Mouse (Mus musculus): ENCODE data around the gene Vmn2r65. TPM values are rescaled to one million over a fixed set of nuclear protein-coding genes. Genes with fewer than 3 reads are reported as not detected.

The Vmn2r65 gene
- not detected in 2 replicates for polyA plus RNA-seq (2015; fragmentation: Nextera tagmentation; extraction: Ambion mirVana)

GRCm38 (mm10) chr7:84964015-84964414 lies at the start of gene Vmn2r65:
Vmn2r65 (minus strand) TSS chr7:84964115.

GRCm38 (mm10) chr7:85012168-85012567 lies 48.3 kb upstream of the Vmn2r65 start, which contains the start of gene Vmn2r66:
Vmn2r66 (minus strand) TSS chr7:85012268.

Other genes starting within 250 kb of the Vmn2r65 start
- not detected in 2 replicates for gene Olfr291, start 110.6 kb downstream of the Vmn2r65 start, polyA plus RNA-seq (2015; fragmentation: Nextera tagmentation; extraction: Ambion mirVana)
- gene Vmn2r66, start 48.2 kb upstream of the Vmn2r65 start, polyA plus RNA-seq (2015; fragmentation: Nextera tagmentation; extraction: Ambion mirVana) = not detected in 2 replicates
- not detected in 2 replicates for gene Vmn2r67, start 191.9 kb upstream of the Vmn2r65 start, polyA plus RNA-seq (2015; fragmentation: Nextera tagmentation; extraction: Ambion mirVana)